Mouse (Mus musculus): ENCODE results near the gene Sel1l2. TPM values are rescaled to one million over a fixed set of nuclear protein-coding genes. Genes with fewer than 3 reads are reported as not detected.

The Sel1l2 gene
- polyA plus RNA-seq, 1 experiment from 2014 or later, result not detected

GRCm38 (mm10) chr2:140293820-140294219 lies 95.7 kb downstream of the Sel1l2 start:
- no peaks in the 10 kb centered on the region for H3K36me3 ChIP-seq
- no peak overlapping the region for H3K27ac ChIP-seq
- H3K9me3 ChIP-seq, result no peaks in the 10 kb centered on the region
- H3K9ac ChIP-seq, result no peak overlapping the region
- WGBS, result 89% methylated on average over 2 of the region's 2 CpGs
- no peaks in the 10 kb centered on the region for H3K4me1 ChIP-seq
- no peak overlapping the region for H3K4me3 ChIP-seq
- no peaks in the 10 kb centered on the region for H3K27me3 ChIP-seq
- no peak for ATAC-seq (ENCODE audit: insufficient number of reproducible peaks, insufficient read depth, low FRiP score, low TSS enrichment)
- no peak overlapping the region for H3K4me2 ChIP-seq (replicated peaks)

DNA sequence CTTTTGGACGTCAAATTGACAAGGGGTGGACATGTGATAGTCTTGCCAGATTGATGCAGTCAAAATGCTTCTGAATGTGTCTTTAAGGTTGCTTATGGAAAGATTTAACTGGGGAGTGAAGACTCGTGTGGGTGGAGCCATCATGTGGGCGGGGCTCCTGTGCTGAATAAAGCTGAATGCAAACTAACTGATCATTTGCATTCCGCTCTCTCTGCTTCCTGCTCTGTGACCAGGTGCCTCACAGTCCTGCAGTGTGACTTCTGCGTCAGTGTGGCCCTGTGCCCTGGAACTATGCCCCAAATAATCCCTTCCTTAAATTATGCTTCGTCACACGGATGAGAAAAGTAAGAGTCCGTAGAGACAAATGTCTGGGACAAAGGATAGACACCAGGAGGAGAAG lies 108.7 kb downstream of the Sel1l2 start:
- no peaks in the 10 kb centered on the region for H3K27me3 ChIP-seq
- H3K4me3 ChIP-seq, result no peak overlapping the region
- no peak overlapping the region for H3K4me2 ChIP-seq (replicated peaks)
- no peaks in the 10 kb centered on the region for H3K9me3 ChIP-seq
- H3K36me3 ChIP-seq, result no peaks in the 10 kb centered on the region
- no peak overlapping the region for H3K9ac ChIP-seq
- ATAC-seq (ENCODE audit: insufficient number of reproducible peaks, insufficient read depth, low FRiP score, low TSS enrichment), result no peak
- H3K27ac ChIP-seq, result no peak overlapping the region
- WGBS, result 65% methylated on average over 8 of the region's 8 CpGs
- no peaks in the 10 kb centered on the region for H3K4me1 ChIP-seq

DNA sequence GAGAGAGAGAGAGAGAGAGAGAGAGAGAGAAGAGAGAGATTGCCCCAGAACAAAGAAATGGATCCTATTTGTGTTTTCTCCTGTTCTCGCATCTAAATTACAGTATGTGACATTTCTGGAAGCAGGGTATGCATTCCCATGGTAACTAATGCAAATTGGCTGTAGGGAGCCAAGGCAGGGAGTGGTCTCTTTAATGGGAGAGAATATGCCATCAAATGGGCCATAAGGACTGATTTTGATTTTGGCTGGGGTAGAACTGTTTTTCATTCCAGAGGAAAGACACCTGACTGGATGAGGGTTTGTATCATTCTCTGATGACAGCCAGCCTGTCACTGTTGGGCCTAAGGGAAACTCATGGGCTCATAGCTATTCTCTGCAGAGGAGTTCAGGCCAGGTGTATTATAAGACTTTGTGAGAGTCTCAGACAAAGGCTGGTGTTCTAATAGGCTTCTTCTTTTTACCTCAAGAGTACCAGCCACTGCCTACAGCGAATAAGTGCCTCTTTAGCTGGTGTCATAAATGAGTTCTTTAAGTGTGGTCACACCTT lies 133.8 kb downstream of the Sel1l2 start:
- 86% methylated on average over 2 of the region's 2 CpGs for WGBS

DNA sequence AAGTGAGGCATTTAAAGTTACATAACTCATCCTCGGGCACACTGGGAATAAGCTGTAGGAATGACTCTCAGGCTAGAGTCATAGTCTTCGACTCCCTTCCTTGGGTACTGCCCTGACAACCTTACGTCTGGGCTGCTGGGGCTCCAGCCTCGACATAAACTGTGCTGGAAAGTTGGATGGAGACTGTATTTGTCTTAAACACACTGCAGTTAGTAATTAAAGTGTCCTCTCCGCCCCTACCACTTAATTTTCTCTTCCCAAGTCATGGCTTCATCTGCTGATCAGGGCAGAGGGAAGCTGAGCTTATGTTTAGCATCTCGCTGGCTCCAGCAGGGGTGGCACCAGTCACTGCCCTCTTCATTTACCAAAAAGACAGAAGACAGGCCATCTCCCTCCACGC lies 135.2 kb downstream of the Sel1l2 start:
- no peak overlapping the region for H3K4me3 ChIP-seq
- H3K27me3 ChIP-seq, result no peaks in the 10 kb centered on the region
- H3K4me1 ChIP-seq, result no peaks in the 10 kb centered on the region
- no peak overlapping the region for H3K27ac ChIP-seq
- no peaks in the 10 kb centered on the region for H3K9me3 ChIP-seq
- 89% methylated on average over 7 of the region's 7 CpGs for WGBS
- no peaks in the 10 kb centered on the region for H3K36me3 ChIP-seq
- H3K9ac ChIP-seq, result no peak overlapping the region
- H3K4me2 ChIP-seq (replicated peaks), result no peak overlapping the region
- no peak for ATAC-seq (ENCODE audit: insufficient number of reproducible peaks, insufficient read depth, low FRiP score, low TSS enrichment)

More for the DNA sequence above, 133.8 kb downstream of the Sel1l2 start:
- Histone ChIP-seq H3K9me3 (no peaks in the 10 kb centered on the region), H3K4me1 (no peaks in the 10 kb centered on the region), H3K9ac (no peak overlapping the region), H3K27ac (no peak overlapping the region), H3K36me3 (no peaks in the 10 kb centered on the region), H3K27me3 (no peaks in the 10 kb centered on the region), H3K4me3 (no peak overlapping the region), H3K4me2 (replicated peaks) (no peak overlapping the region)
- no peak for ATAC-seq (ENCODE audit: insufficient number of reproducible peaks, insufficient read depth, low FRiP score, low TSS enrichment)

- no peak for ATAC-seq (ENCODE audit: insufficient number of reproducible peaks, insufficient read depth, low FRiP score, low TSS enrichment)
- H3K4me2 ChIP-seq (replicated peaks), result no peak overlapping the region
- no peaks in the 10 kb centered on the region for H3K9me3 ChIP-seq
- WGBS, result 91% methylated on average over 5 of the region's 5 CpGs
- H3K4me1 ChIP-seq, result no peaks in the 10 kb centered on the region
- H3K4me3 ChIP-seq, result no peak overlapping the region
- H3K27me3 ChIP-seq, result no peaks in the 10 kb centered on the region
- no peak overlapping the region for H3K9ac ChIP-seq
- no peaks in the 10 kb centered on the region for H3K36me3 ChIP-seq
- no peak overlapping the region for H3K27ac ChIP-seq
Observed at GRCm38 (mm10) chr2:140243105-140243504, 146.4 kb downstream of the Sel1l2 start.

- Histone ChIP-seq H3K4me2 (replicated peaks) (no peak overlapping the region), H3K36me3 (no peaks in the 10 kb centered on the region), H3K4me3 (no peak overlapping the region), H3K27ac (no peak overlapping the region), H3K9me3 (no peaks in the 10 kb centered on the region), H3K4me1 (no peaks in the 10 kb centered on the region), H3K9ac (no peak overlapping the region), H3K27me3 (no peaks in the 10 kb centered on the region)
- WGBS, result 77% methylated on average over 5 of the region's 5 CpGs
- no peak for ATAC-seq (ENCODE audit: insufficient number of reproducible peaks, insufficient read depth, low FRiP score, low TSS enrichment)
Observed at GRCm38 (mm10) chr2:140242398-140242797, 147.1 kb downstream of the Sel1l2 start.

- Histone ChIP-seq H3K4me1 (no peaks in the 10 kb centered on the region), H3K4me2 (replicated peaks) (no peak overlapping the region), H3K27me3 (no peaks in the 10 kb centered on the region), H3K27ac (no peak overlapping the region), H3K9ac (no peak overlapping the region), H3K4me3 (no peak overlapping the region), H3K36me3 (no peaks in the 10 kb centered on the region), H3K9me3 (no peaks in the 10 kb centered on the region)
- WGBS, result 50% methylated on average over 6 of the region's 6 CpGs
- no peak for ATAC-seq (ENCODE audit: insufficient number of reproducible peaks, insufficient read depth, low FRiP score, low TSS enrichment)
Observed at GRCm38 (mm10) chr2:140237245-140237644, 152.3 kb downstream of the Sel1l2 start.

DNA sequence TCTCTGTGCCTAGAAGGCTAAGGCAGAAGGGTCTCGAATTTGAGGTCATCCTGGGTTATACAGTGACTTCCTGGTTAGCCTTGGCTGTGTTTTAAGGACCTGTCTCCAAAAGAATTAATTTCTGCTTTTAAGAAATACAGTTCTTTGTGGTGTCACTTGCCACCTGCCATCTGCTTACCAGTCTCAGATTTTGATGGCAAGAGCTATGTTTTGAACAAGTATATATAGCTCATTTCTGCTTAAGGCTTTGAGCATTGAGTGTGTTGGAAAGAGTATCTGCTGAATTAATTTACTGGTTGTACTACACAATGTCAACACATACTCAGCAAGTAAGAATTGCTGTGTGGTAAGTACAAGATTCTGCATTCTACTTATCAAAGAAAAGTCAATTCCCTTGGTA lies 159.2 kb downstream of the Sel1l2 start:
- WGBS, result 57% methylated on average over 1 of the region's 1 CpGs
- no peaks in the 10 kb centered on the region for H3K4me1 ChIP-seq
- no peak overlapping the region for H3K4me3 ChIP-seq
- H3K36me3 ChIP-seq, result no peaks in the 10 kb centered on the region
- H3K27ac ChIP-seq, result no peak overlapping the region
- no peaks in the 10 kb centered on the region for H3K27me3 ChIP-seq
- no peak overlapping the region for H3K4me2 ChIP-seq (replicated peaks)
- ATAC-seq (ENCODE audit: insufficient number of reproducible peaks, insufficient read depth, low FRiP score, low TSS enrichment), result no peak
- H3K9me3 ChIP-seq, result no peaks in the 10 kb centered on the region
- no peak overlapping the region for H3K9ac ChIP-seq

DNA sequence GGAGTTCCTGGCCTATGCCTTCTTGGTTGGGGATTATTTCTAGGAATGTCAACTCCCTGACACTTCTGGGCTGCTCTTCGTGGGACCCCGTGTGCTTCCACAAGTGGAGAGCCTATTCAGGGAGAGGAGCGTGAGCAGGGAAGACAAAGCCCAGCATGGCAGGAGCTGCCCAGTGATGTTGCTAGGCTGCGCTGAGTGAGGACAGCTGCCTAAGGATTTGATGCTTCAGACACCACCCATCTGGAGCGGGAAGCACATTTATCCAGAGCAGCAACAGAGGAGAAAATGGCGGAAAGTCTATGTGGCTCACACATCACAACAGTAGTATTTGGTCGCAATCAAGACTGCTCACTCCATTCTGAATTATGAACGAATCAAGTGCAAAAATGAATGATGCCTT lies 169.2 kb downstream of the Sel1l2 start:
- ATAC-seq (ENCODE audit: insufficient number of reproducible peaks, insufficient read depth, low FRiP score, low TSS enrichment), result no peak
- Histone ChIP-seq H3K9me3 (no peaks in the 10 kb centered on the region), H3K27ac (no peak overlapping the region), H3K36me3 (no peaks in the 10 kb centered on the region), H3K4me1 (no peaks in the 10 kb centered on the region), H3K9ac (no peak overlapping the region), H3K4me3 (no peak overlapping the region), H3K4me2 (replicated peaks) (no peak overlapping the region), H3K27me3 (no peaks in the 10 kb centered on the region)
- 75% methylated on average over 8 of the region's 8 CpGs for WGBS

DNA sequence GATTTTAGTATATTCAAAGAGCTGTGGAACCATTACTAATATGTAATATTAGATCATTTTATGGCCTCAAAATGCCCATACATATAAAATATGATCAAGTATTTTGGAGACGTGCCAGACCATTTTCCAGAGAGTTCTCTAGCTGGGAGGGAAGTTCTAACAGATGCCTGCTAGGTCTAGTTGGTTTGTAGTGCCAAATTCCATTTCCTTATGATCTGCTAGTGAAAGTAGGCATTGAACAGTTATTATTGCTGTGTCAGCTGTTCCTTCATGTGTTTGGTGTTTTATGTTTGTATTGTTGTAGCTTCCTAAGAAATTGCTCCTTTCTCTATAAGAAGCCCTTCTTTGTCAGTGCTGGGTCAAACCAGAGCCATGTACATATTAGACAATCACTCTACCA lies 173.5 kb downstream of the Sel1l2 start:
- ATAC-seq (ENCODE audit: insufficient number of reproducible peaks, insufficient read depth, low FRiP score, low TSS enrichment), result no peak
- H3K9ac ChIP-seq, result no peak overlapping the region
- no peak overlapping the region for H3K4me2 ChIP-seq (replicated peaks)
- H3K4me3 ChIP-seq, result no peak overlapping the region
- no peaks in the 10 kb centered on the region for H3K27me3 ChIP-seq
- H3K4me1 ChIP-seq, result no peaks in the 10 kb centered on the region
- H3K27ac ChIP-seq, result no peak overlapping the region
- 85% methylated on average over 1 of the region's 1 CpGs for WGBS
- H3K9me3 ChIP-seq, result no peaks in the 10 kb centered on the region
- H3K36me3 ChIP-seq, result no peaks in the 10 kb centered on the region

- H3K4me3 ChIP-seq, result no peak overlapping the region
- WGBS, result 84% methylated on average over 2 of the region's 2 CpGs
- no peak overlapping the region for H3K27ac ChIP-seq
- no peak overlapping the region for H3K4me2 ChIP-seq (replicated peaks)
- no peaks in the 10 kb centered on the region for H3K27me3 ChIP-seq
- no peaks in the 10 kb centered on the region for H3K9me3 ChIP-seq
- no peaks in the 10 kb centered on the region for H3K36me3 ChIP-seq
- no peaks in the 10 kb centered on the region for H3K4me1 ChIP-seq
- no peak overlapping the region for H3K9ac ChIP-seq
- no peak for ATAC-seq (ENCODE audit: insufficient number of reproducible peaks, insufficient read depth, low FRiP score, low TSS enrichment)
Observed at GRCm38 (mm10) chr2:140215415-140215814, 174.1 kb downstream of the Sel1l2 start.

DNA sequence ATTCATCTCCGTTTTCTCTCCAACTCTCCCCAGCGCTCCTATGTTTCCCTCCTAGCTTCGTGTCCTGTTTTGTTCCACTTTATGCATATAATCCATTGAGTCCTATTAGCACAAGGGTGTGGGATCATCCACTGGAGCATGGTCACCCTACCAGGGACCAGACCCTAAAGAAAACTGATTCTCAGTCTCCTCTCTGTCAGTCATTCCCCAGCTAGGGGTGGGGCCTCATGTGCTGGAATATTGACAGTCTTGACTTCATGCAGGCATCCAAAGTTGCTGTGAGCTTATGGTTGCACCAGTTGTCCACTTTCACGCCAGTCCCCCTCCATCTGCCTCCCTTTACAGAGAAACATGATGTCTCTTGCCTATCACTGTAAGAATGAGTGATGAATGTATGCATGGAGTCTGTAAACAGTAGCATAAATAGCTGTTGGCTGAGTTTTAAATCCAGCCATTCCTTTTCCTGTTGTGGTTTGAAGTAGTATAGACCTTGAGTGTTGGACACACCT lies 174.9 kb downstream of the Sel1l2 start:
- Histone ChIP-seq H3K4me1 (no peaks in the 10 kb centered on the region), H3K4me3 (no peak overlapping the region), H3K4me2 (replicated peaks) (no peak overlapping the region), H3K27me3 (no peaks in the 10 kb centered on the region), H3K9ac (no peak overlapping the region), H3K36me3 (no peaks in the 10 kb centered on the region), H3K27ac (no peak overlapping the region), H3K9me3 (no peaks in the 10 kb centered on the region)
- ATAC-seq (ENCODE audit: insufficient number of reproducible peaks, insufficient read depth, low FRiP score, low TSS enrichment), result no peak
- 96% methylated on average over 4 of the region's 4 CpGs for WGBS

DNA sequence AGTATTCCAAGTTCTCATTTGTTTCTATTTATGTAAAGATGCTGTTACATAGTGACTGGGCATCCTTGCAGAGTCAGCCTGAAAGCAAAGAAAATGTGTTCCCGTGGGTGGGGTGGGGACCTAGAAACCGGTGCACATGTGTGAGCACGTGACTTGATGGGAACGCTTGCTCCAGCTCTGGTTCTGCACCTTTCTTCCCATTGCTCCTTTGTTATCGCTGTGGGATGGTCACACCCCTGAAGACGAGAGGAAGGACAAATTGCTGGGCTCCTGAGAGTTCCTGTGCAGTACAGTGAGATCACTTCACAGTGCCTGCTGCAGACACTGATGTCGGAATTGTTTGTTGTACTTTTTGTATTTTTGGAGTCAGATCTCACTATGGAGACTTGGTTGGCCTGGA lies 185.8 kb downstream of the Sel1l2 start:
- Histone ChIP-seq H3K4me1 (no peaks in the 10 kb centered on the region), H3K36me3 (peaks cover 25% of the 10 kb centered on the region), H3K27ac (no peak overlapping the region), H3K27me3 (no peaks in the 10 kb centered on the region), H3K4me2 (replicated peaks) (no peak overlapping the region), H3K9me3 (no peaks in the 10 kb centered on the region), H3K9ac (no peak overlapping the region), H3K4me3 (no peak overlapping the region)
- ATAC-seq (ENCODE audit: insufficient number of reproducible peaks, insufficient read depth, low FRiP score, low TSS enrichment), result no peak
- WGBS, result 93% methylated on average over 7 of the region's 7 CpGs
